Mouse (Mus musculus): ENCODE results near the gene Cog2.

GRCm38 (mm10) chr8:124575811-124576210, 55.2 kb downstream of the Cog2 start, which contains the start of gene Capn9:
- TF ChIP-seq CTCF (IDR thresholded peaks at IDR 0.05; ENCODE audit: insufficient read depth, low read depth, low read length): no peak
- no peak for TF ChIP-seq POLR2A (IDR thresholded peaks at IDR 0.05; ENCODE audit: insufficient read depth, low read depth, low read length)
